Mouse (Mus musculus) heart, embryonic 16.5 days (tissue): ENCODE data around the gene Steap4. TPM values are rescaled to one million over a fixed set of nuclear protein-coding genes. Genes with fewer than 3 reads are reported as not detected.
"Not testable (repeated sequence)": the region's sequence is repeated elsewhere in the genome, so short reads cannot be mapped to it uniquely, and the experiment has no call there.

Experiments used
- ATAC-seq: fragments of 200-750 bp; cut with Nextera tagmentation; replicated peaks from 2 replicates; pipeline ENCODE4 v1.8.0; 2017; ENCODE audit warnings: moderate number of reproducible peaks; ENCODE audit not compliant: insufficient read depth, low FRiP score; ENCODE audit errors: extremely low read depth
- H3K27ac ChIP-seq: fragments of 300-500 bp; sonication (generic); 2 replicates; pipeline ENCODE4 v1.5.1; 2014; ENCODE audit warnings: mild to moderate bottlenecking, low read length, control low read depth, moderate library complexity
- H3K27me3 ChIP-seq: fragments of 300-500 bp; sonication (generic); 2 replicates; pipeline ENCODE4 v1.6.1; 2014; ENCODE audit warnings: low read length, mixed read lengths; ENCODE audit not compliant: control insufficient read depth, insufficient read depth
- H3K36me3 ChIP-seq: fragments of 300-500 bp; sonication (generic); 2 replicates; pipeline ENCODE4 v1.6.1; 2014; ENCODE audit not compliant: control insufficient read depth, insufficient read depth
- H3K4me1 ChIP-seq: fragments of 300-500 bp; sonication (generic); 2 replicates; pipeline ENCODE4 v1.6.1; 2014; ENCODE audit warnings: low read length, mixed read lengths; ENCODE audit not compliant: control insufficient read depth, insufficient read depth
- H3K4me2 ChIP-seq: fragments of 300-500 bp; sonication (generic); 2 replicates; pipeline ENCODE4 v1.6.1; 2014; ENCODE audit warnings: low read depth, mild to moderate bottlenecking, control low read depth, low read length
- H3K4me3 ChIP-seq: fragments of 300-500 bp; sonication (generic); 2 replicates; pipeline ENCODE4 v1.5.1; 2014; ENCODE audit warnings: mild to moderate bottlenecking, control low read depth, low read length
- H3K9ac ChIP-seq: fragments of 300-500 bp; sonication (generic); 2 replicates; pipeline ENCODE4 v1.6.1; 2014; ENCODE audit warnings: low read length, control low read depth
- H3K9me3 ChIP-seq: fragments of 300-500 bp; sonication (generic); replicated peaks from 2 replicates; pipeline ENCODE4 v1.6.1; 2016; ENCODE audit warnings: low read length; ENCODE audit not compliant: control insufficient read depth
- WGBS: fragments of 180-500 bp; shearing (Covaris S2); extraction: QIAGEN DNeasy Blood & Tissue Kit; methylation state at CpG from one replicate; pipeline ENCODE4 v1.1.7; 2014; 5-methylcytosine and 5-hydroxymethylcytosine counted together
- polyA plus RNA-seq: library from polyadenylated mRNA; unstranded; fragments of >200 nt; fragmentation: Nextera tagmentation; extraction: Ambion mirVana; gene quantifications from 2 replicates; pipeline ENCODE4 v1.2.1, GENCODE M21; 2015

Steap4 gene
- polyA plus RNA-seq: 2.9 and 4.9 TPM in 2 replicates

GRCm38 (mm10) chr5:7960176-7960575 lies at the start of gene Steap4:
Gene Steap4 (plus strand): TSS chr5:7960457.
- Histone ChIP-seq H3K4me3 (peak within 1 kb of the TSS; percentile 41), H3K27ac (no peak within 1 kb of the TSS), H3K27me3 (0 out of 2 replicates have a peak, but pooled peaks cover 2% of the 10 kb centered on the region), H3K4me2 (peak within 1 kb of the TSS; percentile 68), H3K9me3 (no peaks in the 10 kb centered on the region), H3K4me1 (peaks cover 2% of the 10 kb centered on the region; the same call in 1 of the 2 replicates), H3K36me3 (no peaks in the 10 kb centered on the region), H3K9ac (peak within 1 kb of the TSS; percentile 49; the same call in 1 of the 2 replicates)
- no peak; the same call in 1 of the 2 replicates for ATAC-seq
- 4% methylated on average over 20 of the region's 20 CpGs for WGBS

GRCm38 (mm10) chr5:7911975-7912374 lies 48.3 kb upstream of the Steap4 start:
- WGBS: 62% methylated on average over 3 of the region's 3 CpGs
- H3K9ac ChIP-seq: no peak overlapping the region
- no peak for ATAC-seq
- H3K36me3 ChIP-seq: no peaks in the 10 kb centered on the region
- no peaks in the 10 kb centered on the region for H3K4me1 ChIP-seq
- no peaks in the 10 kb centered on the region for H3K9me3 ChIP-seq
- no peaks in the 10 kb centered on the region for H3K27me3 ChIP-seq
- H3K4me3 ChIP-seq: no peak overlapping the region
- H3K27ac ChIP-seq: no peak overlapping the region
- H3K4me2 ChIP-seq: no peak overlapping the region

- WGBS: 75% methylated on average over 11 of the region's 11 CpGs
- ATAC-seq: no peak
- Histone ChIP-seq H3K9ac (no peak overlapping the region), H3K4me1 (no peaks in the 10 kb centered on the region), H3K27ac (no peak overlapping the region), H3K4me3 (no peak overlapping the region), H3K9me3 (no peaks in the 10 kb centered on the region), H3K4me2 (no peak overlapping the region), H3K27me3 (no peaks in the 10 kb centered on the region), H3K36me3 (no peaks in the 10 kb centered on the region)
Measured at GRCm38 (mm10) chr5:7917501-7918295, 42.6 kb upstream of the Steap4 start.

GRCm38 (mm10) chr5:7918296-7918579 lies 42.0 kb upstream of the Steap4 start:
- Histone ChIP-seq H3K27ac (no peak overlapping the region), H3K36me3 (no peaks in the 10 kb centered on the region), H3K4me2 (no peak overlapping the region), H3K4me1 (no peaks in the 10 kb centered on the region), H3K9ac (no peak overlapping the region), H3K27me3 (no peaks in the 10 kb centered on the region), H3K4me3 (no peak overlapping the region), H3K9me3 (no peaks in the 10 kb centered on the region)
- ATAC-seq: no peak
- 78% methylated on average over 5 of the region's 5 CpGs for WGBS

GRCm38 (mm10) chr5:7919681-7920080 lies 40.6 kb upstream of the Steap4 start:
- no peak overlapping the region for H3K4me3 ChIP-seq
- no peak overlapping the region for H3K9ac ChIP-seq
- no peak overlapping the region for H3K27ac ChIP-seq
- no peak for ATAC-seq
- no peaks in the 10 kb centered on the region for H3K9me3 ChIP-seq
- H3K4me1 ChIP-seq: no peaks in the 10 kb centered on the region
- no peaks in the 10 kb centered on the region for H3K27me3 ChIP-seq
- no peak overlapping the region for H3K4me2 ChIP-seq
- no peaks in the 10 kb centered on the region for H3K36me3 ChIP-seq
- 69% methylated on average over 2 of the region's 2 CpGs for WGBS

GRCm38 (mm10) chr5:7922751-7923150 lies 37.5 kb upstream of the Steap4 start:
- WGBS: 79% methylated on average over 1 of the region's 1 CpGs
- H3K36me3 ChIP-seq: no peaks in the 10 kb centered on the region
- H3K4me3 ChIP-seq: no peak overlapping the region
- H3K27me3 ChIP-seq: no peaks in the 10 kb centered on the region
- no peak for ATAC-seq
- no peak overlapping the region for H3K4me2 ChIP-seq
- H3K4me1 ChIP-seq: no peaks in the 10 kb centered on the region
- no peak overlapping the region for H3K9ac ChIP-seq
- H3K27ac ChIP-seq: no peak overlapping the region
- no peaks in the 10 kb centered on the region for H3K9me3 ChIP-seq

GRCm38 (mm10) chr5:7923666-7924065 lies 36.6 kb upstream of the Steap4 start:
- H3K4me2 ChIP-seq: no peak overlapping the region
- H3K27me3 ChIP-seq: no peaks in the 10 kb centered on the region
- no peak for ATAC-seq
- no peak overlapping the region for H3K9ac ChIP-seq
- no peak overlapping the region for H3K27ac ChIP-seq
- H3K4me1 ChIP-seq: no peaks in the 10 kb centered on the region
- no peaks in the 10 kb centered on the region for H3K9me3 ChIP-seq
- H3K4me3 ChIP-seq: no peak overlapping the region
- 80% methylated on average over 3 of the region's 3 CpGs for WGBS
- H3K36me3 ChIP-seq: no peaks in the 10 kb centered on the region

GRCm38 (mm10) chr5:7932234-7933221 lies 27.7 kb upstream of the Steap4 start:
- H3K27ac ChIP-seq: no peak overlapping the region
- H3K9me3 ChIP-seq: no peaks in the 10 kb centered on the region
- no peak overlapping the region for H3K9ac ChIP-seq
- 67% methylated on average over 5 of the region's 5 CpGs for WGBS
- H3K27me3 ChIP-seq: no peaks in the 10 kb centered on the region
- no peak for ATAC-seq
- H3K4me1 ChIP-seq: no peaks in the 10 kb centered on the region
- no peak overlapping the region for H3K4me2 ChIP-seq
- no peak overlapping the region for H3K4me3 ChIP-seq
- no peaks in the 10 kb centered on the region for H3K36me3 ChIP-seq

GRCm38 (mm10) chr5:7933495-7933894 lies 26.8 kb upstream of the Steap4 start:
- WGBS: 60% methylated on average over 11 of the region's 11 CpGs
- H3K4me1 ChIP-seq, ATAC-seq: not testable (repeated sequence)

More at GRCm38 (mm10) chr5:7933495-7933894, 26.8 kb upstream of the Steap4 start:
- not testable (repeated sequence) for H3K9me3 ChIP-seq, H3K4me2 ChIP-seq, H3K4me3 ChIP-seq, H3K9ac ChIP-seq, H3K27ac ChIP-seq, H3K27me3 ChIP-seq, H3K36me3 ChIP-seq
